Mouse (Mus musculus): ENCODE data around the gene Rab40c. TPM values are rescaled to one million over a fixed set of nuclear protein-coding genes. Genes with fewer than 3 reads are reported as not detected.
"Not testable (repeated sequence)": the region's sequence is repeated elsewhere in the genome, so short reads cannot be mapped to it uniquely, and the experiment has no call there.

The Rab40c gene
- polyA plus RNA-seq, 1 experiment from 2014 or later: 24.3 TPM

DNA sequence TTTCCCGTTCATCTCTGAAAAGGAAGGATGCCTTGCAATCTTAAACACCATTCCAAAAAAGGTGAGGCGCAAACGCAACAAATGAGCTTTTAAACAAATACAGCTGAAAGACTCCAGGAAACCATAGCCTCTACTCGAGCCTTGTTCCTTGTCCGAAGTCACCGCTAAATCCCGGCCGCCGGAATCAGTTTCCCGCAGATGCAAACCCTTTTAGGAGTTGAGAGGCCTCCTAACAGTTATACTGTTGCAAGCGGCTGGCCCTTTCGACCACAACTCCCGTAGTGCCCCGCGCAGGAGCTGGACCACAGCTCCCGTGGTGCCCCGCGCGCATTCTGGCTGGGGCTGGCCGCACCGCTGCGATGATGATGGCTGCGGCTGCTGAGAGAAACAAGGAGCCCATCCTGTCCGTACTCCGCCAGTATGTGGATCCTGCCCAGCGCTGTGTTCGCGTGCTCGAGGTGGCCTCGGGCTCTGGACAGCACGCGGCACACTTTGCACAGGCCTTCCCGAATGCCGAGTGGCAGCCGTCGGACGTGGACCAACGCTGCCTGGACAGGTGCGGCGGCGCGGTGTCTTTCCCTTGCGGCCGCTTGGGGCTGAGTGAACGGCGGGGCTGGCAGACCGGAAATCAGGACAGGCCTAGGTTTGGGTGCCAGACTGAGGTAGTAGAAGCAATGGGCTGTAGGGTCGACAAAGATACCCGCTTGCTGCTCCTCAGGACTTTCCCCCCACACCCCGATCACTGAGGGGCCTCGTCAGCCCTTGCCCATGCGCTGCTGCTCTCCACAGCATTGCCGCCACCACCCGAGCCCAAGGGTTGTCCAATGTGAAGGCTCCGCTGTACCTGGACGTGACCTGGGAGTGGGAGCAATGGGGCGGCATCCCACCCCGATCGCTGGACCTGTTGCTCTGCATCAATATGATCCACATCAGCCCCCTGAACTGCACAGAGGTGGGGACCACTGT lies 44.1 kb downstream of the Rab40c start:
- Histone ChIP-seq H3K9me3 (ENCODE audit: control insufficient read depth, low read length) (no peaks in the 10 kb centered on the region), H3K27ac (ENCODE audit: low read length) (peak overlapping the region; percentile 78), H3K4me3 (ENCODE audit: low read length) (peak overlapping the region; percentile 74), H3K9ac (ENCODE audit: low read depth, low read length) (peak overlapping the region; percentile 75), H3K4me2 (ENCODE audit: low read depth, low read length) (peak overlapping the region; percentile 82), H3K4me1 (ENCODE audit: control insufficient read depth, insufficient read depth, low read length) (peaks cover 19% of the 10 kb centered on the region), H3K27me3 (replicated peaks; ENCODE audit: control insufficient read depth, insufficient read depth, low read length) (no peaks in the 10 kb centered on the region), H3K36me3 (ENCODE audit: control insufficient read depth, insufficient read depth, low read length) (peaks cover 8% of the 10 kb centered on the region; the same call in 1 of the 2 replicates)
- peak; percentile 95 for ATAC-seq
- under 1% methylated on average over 59 of the region's 59 CpGs for WGBS

DNA sequence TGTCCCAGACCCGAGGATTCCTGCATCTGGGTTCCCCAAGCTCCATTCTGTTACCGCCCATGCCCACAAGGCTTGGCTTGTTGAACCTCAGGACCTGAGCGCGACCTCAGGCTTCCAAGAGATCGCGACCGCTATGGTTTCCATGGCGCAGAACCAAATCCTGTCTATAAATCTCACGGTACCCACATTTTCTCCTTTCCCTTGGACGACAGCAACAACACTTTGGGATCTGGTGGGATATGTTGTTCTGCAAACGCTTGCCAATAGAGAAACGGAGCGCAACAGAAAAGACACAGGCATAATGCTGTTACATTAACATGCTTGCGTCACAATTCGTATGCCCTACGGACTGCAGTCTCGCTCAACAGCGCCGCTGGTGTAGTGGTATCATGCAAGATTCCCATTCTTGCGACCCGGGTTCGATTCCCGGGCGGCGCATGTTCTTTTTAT lies 44.8 kb downstream of the Rab40c start, which contains the start of gene Mettl26:
Gene Mettl26 (plus strand): TSS at position 354 of the 450 bp plus-strand sequence.
- ATAC-seq: peak; percentile 77
- H3K27me3 ChIP-seq (replicated peaks; ENCODE audit: control insufficient read depth, insufficient read depth, low read length): no peaks in the 10 kb centered on the region
- H3K4me2 ChIP-seq (ENCODE audit: low read depth, low read length): peak within 1 kb of the TSS; percentile 82
- peak within 1 kb of the TSS; percentile 74 for H3K4me3 ChIP-seq (ENCODE audit: low read length)
- H3K9me3 ChIP-seq (ENCODE audit: control insufficient read depth, low read length): no peaks in the 10 kb centered on the region
- H3K9ac ChIP-seq (ENCODE audit: low read depth, low read length): peak within 1 kb of the TSS; percentile 75
- H3K27ac ChIP-seq (ENCODE audit: low read length): peak within 1 kb of the TSS; percentile 78
- peaks cover 19% of the 10 kb centered on the region for H3K4me1 ChIP-seq (ENCODE audit: control insufficient read depth, insufficient read depth, low read length)
- under 1% methylated on average over 25 of the region's 25 CpGs for WGBS
- peaks cover 8% of the 10 kb centered on the region; the same call in 1 of the 2 replicates for H3K36me3 ChIP-seq (ENCODE audit: control insufficient read depth, insufficient read depth, low read length)

DNA sequence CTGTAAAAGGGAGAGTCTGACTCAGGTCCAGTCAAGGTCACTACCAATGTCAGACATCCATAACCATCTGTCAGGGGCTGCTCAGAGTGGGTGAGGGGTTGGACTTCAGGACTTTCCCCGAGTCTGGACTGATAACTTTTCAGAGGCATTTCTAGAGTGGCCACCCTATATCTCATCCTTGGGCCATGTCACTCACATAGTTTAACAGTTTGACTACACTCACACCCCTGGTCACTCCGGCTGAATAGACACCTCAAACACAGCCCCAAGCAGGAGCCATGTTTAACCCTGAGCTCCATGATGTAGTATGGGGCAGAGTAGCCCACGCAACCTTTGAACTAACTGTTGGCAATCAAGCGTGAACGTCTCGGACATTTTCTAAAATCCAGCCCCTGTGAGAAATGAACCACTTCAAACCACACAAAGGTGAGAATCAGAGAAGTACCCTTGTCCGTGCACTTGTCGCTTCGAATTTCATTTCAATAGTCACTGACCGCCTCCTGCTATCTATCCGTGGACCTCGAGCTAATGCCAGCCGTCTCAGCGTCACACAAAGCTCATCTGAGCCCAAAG lies 45.3 kb downstream of the Rab40c start:
- no peaks in the 10 kb centered on the region for H3K27me3 ChIP-seq (replicated peaks; ENCODE audit: control insufficient read depth, insufficient read depth, low read length)
- H3K36me3 ChIP-seq (ENCODE audit: control insufficient read depth, insufficient read depth, low read length): peaks cover 8% of the 10 kb centered on the region; the same call in 1 of the 2 replicates
- peaks cover 19% of the 10 kb centered on the region for H3K4me1 ChIP-seq (ENCODE audit: control insufficient read depth, insufficient read depth, low read length)
- no peak for ATAC-seq
- H3K9me3 ChIP-seq (ENCODE audit: control insufficient read depth, low read length): no peaks in the 10 kb centered on the region
- peak overlapping the region; percentile 58 for H3K27ac ChIP-seq (ENCODE audit: low read length)
- H3K9ac ChIP-seq (ENCODE audit: low read depth, low read length): peak overlapping the region; percentile 75
- H3K4me3 ChIP-seq (ENCODE audit: low read length): peak overlapping the region; percentile 74
- peak overlapping the region; percentile 82 for H3K4me2 ChIP-seq (ENCODE audit: low read depth, low read length)
- WGBS: 5% methylated on average over 14 of the region's 14 CpGs

DNA sequence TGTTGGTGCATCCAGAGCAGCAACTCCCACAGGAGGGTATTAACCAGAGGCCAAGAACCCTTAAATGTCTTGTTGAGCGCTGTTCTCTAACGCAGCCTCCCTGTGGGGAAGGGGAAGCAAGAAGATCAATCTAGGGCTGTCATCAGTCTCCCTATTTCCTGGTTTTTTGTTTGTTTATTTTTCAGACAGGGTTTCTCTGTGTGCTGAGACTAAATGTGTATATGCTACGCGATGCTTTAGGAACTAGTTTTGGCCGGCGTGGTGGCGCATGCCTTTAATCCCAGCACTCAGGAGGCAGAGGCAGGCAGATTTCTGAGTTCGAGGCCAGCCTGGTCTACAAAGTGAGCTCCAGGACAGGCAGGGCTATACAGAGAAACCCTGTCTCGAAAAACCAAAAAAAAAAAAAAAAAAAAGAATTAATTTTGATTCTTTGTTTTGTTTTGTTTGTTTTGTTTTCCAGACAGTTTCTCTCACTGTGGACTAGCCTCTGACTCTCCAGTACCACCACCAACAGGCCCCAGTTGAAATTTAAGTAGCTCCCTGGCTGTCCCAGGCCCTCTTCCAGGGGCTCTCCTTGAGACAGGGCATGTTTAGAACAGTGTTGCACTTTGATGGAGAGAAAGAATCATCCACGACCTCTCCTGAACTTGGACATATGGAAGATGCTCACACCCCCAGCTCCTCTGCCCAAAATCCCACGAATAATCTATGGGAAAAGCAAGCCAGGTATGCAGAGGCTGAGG lies 46.0 kb downstream of the Rab40c start:
- Histone ChIP-seq H3K9ac (ENCODE audit: low read depth, low read length) (no peak overlapping the region), H3K9me3 (ENCODE audit: control insufficient read depth, low read length) (no peaks in the 10 kb centered on the region), H3K4me3 (ENCODE audit: low read length) (no peak overlapping the region), H3K27me3 (replicated peaks; ENCODE audit: control insufficient read depth, insufficient read depth, low read length) (no peaks in the 10 kb centered on the region), H3K27ac (ENCODE audit: low read length) (no peak overlapping the region), H3K4me1 (ENCODE audit: control insufficient read depth, insufficient read depth, low read length) (peaks cover 19% of the 10 kb centered on the region), H3K36me3 (ENCODE audit: control insufficient read depth, insufficient read depth, low read length) (peaks cover 8% of the 10 kb centered on the region; the same call in 1 of the 2 replicates), H3K4me2 (ENCODE audit: low read depth, low read length) (peak overlapping the region; percentile 82; the same call in 1 of the 2 replicates)
- ATAC-seq: no peak
- WGBS: 72% methylated on average over 11 of the region's 11 CpGs

DNA sequence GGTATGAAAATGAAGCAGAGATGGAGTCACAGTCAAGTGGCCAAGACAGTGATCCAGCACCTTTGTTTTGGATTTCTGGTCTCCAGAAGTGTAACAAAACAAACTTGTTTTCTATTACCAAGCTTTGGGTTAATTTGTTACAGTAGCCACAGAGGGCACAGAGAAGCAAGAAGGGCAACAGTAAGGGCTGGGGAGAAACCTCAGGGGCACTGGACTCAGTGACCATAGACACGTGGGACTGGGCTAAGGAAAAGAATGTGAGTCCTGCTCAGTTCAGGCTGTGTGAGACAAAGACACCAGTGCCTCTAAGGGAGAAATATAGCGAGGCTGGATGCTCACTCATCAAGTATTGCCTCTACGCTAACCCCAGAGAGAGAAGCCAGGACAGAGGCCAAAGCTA lies 46.9 kb downstream of the Rab40c start:
- Histone ChIP-seq H3K9ac (ENCODE audit: low read depth, low read length) (no peak overlapping the region), H3K36me3 (ENCODE audit: control insufficient read depth, insufficient read depth, low read length) (peaks cover 1% of the 10 kb centered on the region; the same call in 1 of the 2 replicates), H3K27ac (ENCODE audit: low read length) (no peak overlapping the region), H3K4me2 (ENCODE audit: low read depth, low read length) (no peak overlapping the region), H3K4me1 (ENCODE audit: control insufficient read depth, insufficient read depth, low read length) (peaks cover 24% of the 10 kb centered on the region), H3K9me3 (ENCODE audit: control insufficient read depth, low read length) (no peaks in the 10 kb centered on the region), H3K4me3 (ENCODE audit: low read length) (no peak overlapping the region), H3K27me3 (replicated peaks; ENCODE audit: control insufficient read depth, insufficient read depth, low read length) (no peaks in the 10 kb centered on the region)
- WGBS: 82% methylated on average over 3 of the region's 3 CpGs
- no peak for ATAC-seq

DNA sequence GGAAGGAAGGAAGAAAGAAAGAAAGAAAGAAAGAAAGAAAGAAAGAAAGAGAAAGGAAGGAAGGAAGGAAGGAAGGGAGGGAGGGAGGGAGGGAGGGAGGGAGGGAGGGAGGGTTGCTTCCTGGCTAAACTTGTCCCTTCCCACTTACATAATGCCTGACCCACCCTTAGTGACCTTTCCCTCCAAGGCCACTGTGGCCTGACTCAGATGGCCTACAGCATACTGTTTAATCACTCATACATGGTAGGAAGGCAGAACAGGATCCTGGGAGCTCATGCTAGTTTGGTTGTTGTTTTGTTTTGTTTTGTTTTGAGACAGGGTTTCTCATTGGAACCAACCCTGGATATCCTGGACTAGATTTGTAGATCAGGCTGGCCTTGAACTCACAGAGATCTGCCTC lies 48.0 kb downstream of the Rab40c start:
- H3K4me1 ChIP-seq (ENCODE audit: control insufficient read depth, insufficient read depth, low read length): peaks cover 23% of the 10 kb centered on the region

DNA sequence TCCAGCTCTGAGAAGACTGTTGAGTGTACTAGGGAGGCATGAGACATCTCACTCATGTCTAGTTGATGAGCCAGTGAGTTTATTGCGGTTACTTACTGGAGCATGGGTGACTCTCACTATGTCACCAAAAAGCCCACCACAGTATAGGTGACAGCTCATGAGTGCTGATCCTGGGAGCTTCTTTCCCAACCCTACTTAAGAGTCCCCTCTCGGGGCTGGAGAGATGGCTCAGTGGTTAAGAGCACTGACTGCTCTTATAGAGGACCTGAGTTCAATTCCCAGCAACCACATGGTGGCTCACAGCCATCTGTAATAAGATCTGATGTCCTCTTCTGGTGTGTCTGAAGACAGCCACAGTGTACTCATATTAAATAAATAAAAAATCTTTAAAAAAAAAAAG lies 49.6 kb downstream of the Rab40c start:
- Histone ChIP-seq H3K4me3 (ENCODE audit: low read length) (no peak overlapping the region), H3K27ac (ENCODE audit: low read length) (no peak overlapping the region), H3K27me3 (replicated peaks; ENCODE audit: control insufficient read depth, insufficient read depth, low read length) (no peaks in the 10 kb centered on the region), H3K36me3 (ENCODE audit: control insufficient read depth, insufficient read depth, low read length) (no peaks in the 10 kb centered on the region), H3K9ac (ENCODE audit: low read depth, low read length) (no peak overlapping the region), H3K4me2 (ENCODE audit: low read depth, low read length) (no peak overlapping the region), H3K4me1 (ENCODE audit: control insufficient read depth, insufficient read depth, low read length) (peaks cover 23% of the 10 kb centered on the region), H3K9me3 (ENCODE audit: control insufficient read depth, low read length) (no peaks in the 10 kb centered on the region)
- WGBS: 81% methylated on average over 2 of the region's 2 CpGs
- ATAC-seq: no peak

More for the DNA sequence above, 48.0 kb downstream of the Rab40c start:
- H3K36me3 ChIP-seq (ENCODE audit: control insufficient read depth, insufficient read depth, low read length); H3K9ac ChIP-seq (ENCODE audit: low read depth, low read length); H3K9me3 ChIP-seq (ENCODE audit: control insufficient read depth, low read length); H3K27me3 ChIP-seq (replicated peaks; ENCODE audit: control insufficient read depth, insufficient read depth, low read length); H3K4me3 ChIP-seq (ENCODE audit: low read length); H3K4me2 ChIP-seq (ENCODE audit: low read depth, low read length); H3K27ac ChIP-seq (ENCODE audit: low read length); ATAC-seq: not testable (repeated sequence)

DNA sequence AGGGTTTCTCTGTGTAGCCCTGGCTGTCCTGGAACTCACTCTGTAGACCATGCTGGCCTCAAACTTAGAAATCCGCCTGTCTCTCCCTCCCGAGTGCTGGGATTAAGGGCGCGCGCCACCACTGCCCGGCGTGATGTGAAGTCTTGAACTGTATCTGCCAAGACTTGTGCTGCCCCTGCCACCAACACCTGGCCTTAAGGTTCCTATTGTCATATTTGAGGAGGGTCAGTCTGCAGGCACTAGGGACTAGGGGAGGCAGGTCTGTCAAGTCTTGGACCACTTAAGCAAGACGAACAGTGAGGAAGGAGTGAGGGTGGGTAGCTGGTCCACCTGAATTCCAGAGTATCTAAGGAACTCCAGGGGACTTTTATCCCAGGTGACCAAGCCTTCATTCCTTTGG lies 50.0 kb downstream of the Rab40c start:
- no peak overlapping the region for H3K4me3 ChIP-seq (ENCODE audit: low read length)
- no peak for ATAC-seq
- 90% methylated on average over 8 of the region's 8 CpGs for WGBS
- no peak overlapping the region for H3K4me2 ChIP-seq (ENCODE audit: low read depth, low read length)
- no peaks in the 10 kb centered on the region for H3K27me3 ChIP-seq (replicated peaks; ENCODE audit: control insufficient read depth, insufficient read depth, low read length)
- no peaks in the 10 kb centered on the region for H3K9me3 ChIP-seq (ENCODE audit: control insufficient read depth, low read length)
- peaks cover 23% of the 10 kb centered on the region for H3K4me1 ChIP-seq (ENCODE audit: control insufficient read depth, insufficient read depth, low read length)
- no peak overlapping the region for H3K27ac ChIP-seq (ENCODE audit: low read length)
- H3K36me3 ChIP-seq (ENCODE audit: control insufficient read depth, insufficient read depth, low read length): no peaks in the 10 kb centered on the region
- H3K9ac ChIP-seq (ENCODE audit: low read depth, low read length): no peak overlapping the region
